Mouse (Mus musculus) spleen, adult 12 weeks (tissue): ENCODE results near the gene Akt1.

Experiments
- DNase-seq: peaks from one replicate; pipeline ENCODE4 v3.0.0; 2022; ENCODE audit warnings: low spot score

The Akt1 gene

GRCm38 (mm10) chr12:112660576-112661326, 13.9 kb downstream of the Akt1 start:
- DNase-seq, result no peak

DNA sequence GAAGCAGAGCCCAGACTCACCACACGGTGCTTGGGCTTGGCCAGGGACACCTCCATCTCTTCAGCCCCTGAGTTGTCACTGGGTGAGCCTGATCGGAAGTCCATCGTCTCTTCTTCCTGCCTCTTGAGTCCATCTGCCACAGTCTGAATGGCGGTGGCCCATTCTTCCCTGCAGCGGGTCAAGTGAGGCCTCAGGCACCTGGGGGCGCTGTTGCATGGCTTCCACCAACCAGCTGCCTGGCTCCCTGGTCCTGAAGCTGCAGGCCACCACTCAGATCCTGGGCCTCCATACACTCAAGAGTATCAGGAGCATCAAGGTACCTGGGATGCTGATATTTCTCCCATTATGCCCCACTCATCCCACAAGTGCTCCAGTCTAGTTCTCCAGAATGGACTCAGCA, 15.6 kb downstream of the Akt1 start:
- no peak for DNase-seq

DNA sequence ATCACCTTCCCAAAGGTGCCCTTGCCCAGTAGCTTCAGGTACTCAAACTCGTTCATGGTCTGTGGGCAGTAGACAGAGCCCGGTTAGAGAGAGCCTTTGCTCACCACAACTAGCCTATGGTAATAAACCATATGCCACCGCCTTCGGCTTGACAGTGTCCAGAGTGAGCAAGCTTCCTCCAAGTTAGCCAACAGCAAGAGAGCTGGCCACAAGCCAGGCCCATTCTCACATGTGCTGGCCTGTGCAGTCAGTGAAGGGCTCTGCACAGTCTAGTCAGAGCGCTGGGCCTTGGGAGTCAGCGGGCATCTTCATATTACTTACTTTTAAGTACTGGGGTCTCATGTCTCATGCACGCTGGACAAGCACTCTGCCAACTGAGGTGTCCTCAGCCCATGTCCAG, 16.1 kb downstream of the Akt1 start:
- DNase-seq, result no peak

DNA sequence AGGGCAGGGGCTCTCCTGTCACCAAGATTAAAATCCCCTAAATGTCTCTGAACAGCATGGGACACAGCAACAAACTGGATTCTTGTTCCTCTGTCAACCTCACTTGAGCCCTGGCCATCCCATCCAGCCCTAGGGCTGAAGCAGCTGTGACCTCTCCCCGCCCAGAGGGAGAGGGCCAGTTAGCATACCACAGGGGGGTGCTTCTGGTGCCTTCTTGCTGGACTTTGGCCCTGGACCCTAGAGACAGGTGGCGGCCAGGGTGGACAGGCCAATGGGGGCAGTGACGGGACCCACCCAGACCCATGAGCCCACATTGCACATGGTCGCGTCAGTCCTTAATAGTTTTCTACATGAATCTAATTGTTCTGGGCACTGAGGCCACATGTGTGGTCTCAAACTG, 20.6 kb downstream of the Akt1 start:
- DNase-seq, result no peak

DNA sequence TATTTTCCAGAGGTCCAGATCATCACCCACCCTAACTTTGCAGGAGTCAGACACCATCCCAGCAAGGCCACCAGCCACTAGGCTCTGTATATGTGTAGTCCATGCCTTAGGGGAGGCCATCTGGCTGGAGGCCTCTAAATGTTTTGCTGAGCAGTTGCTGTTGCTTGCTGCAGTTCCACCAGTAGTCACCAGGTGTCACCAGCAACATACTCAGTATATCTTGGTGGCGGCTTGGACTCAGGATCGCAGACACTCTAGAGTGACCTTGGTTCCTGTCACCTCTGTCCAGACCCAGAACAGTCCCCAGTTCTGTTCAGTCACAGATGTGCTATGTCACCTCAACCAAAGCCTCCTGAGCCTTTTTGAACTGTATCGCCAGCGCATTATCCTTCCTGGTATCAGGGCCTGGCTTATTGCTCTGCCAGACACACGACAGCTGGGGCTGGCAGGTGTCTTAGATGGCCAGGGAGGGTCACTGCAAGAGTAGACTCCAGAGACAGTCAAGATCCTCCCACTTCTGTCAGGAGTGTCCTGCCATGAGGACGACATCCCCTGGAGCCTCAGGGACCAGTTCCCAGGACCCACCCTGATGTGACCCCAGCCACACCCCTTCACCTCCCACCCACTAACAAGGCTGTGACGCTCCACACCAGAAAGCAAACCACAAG, 21.4 kb downstream of the Akt1 start:
- DNase-seq, result peak; percentile 65

- no peak for DNase-seq
These were observed 22.8 kb downstream of the Akt1 start for GRCm38 (mm10) chr12:112651778-112652439.

DNA sequence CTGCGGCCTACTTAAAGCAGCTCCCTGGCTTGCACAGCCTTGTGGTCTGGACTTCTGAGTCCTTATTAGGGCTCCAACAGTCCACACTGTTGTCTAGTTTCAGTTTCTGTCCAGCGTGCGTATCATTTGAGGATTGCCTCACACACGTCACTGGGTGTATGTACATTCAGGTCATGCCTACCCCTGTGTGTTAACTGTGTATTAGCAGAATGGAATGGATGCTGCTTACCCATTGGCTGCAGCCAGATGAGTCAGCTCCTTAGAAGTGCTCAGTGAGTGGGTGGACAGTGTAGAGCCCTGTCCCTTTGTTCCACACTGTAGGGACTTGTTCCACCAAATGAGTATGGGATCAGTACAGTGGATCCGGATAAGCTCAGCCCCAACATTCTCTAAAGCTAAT, 26.6 kb downstream of the Akt1 start:
- no peak for DNase-seq

DNA sequence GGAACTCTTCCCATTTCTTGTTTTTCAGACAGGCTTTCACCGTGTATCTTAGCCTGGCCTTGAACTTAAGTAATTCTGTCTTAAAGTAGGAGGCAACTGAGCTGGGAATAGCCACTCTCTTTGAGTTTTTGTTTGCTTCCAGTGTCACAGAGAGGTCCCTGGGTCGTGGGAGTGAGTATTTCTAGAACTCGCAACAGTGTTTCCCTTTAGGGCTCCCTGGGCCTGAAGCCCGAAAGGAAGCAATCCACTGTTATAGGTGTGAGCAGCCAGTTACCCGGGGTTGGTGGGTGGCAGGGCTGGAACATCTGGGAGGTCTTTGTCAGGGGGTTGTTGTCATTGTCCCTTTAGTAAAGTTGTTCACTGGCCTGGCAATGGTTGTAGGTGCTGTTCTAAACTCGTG, 28.5 kb downstream of the Akt1 start:
- no peak for DNase-seq

- DNase-seq, result no peak
These were observed 29.7 kb downstream of the Akt1 start for GRCm38 (mm10) chr12:112644855-112645506.

GRCm38 (mm10) chr12:112644180-112644854, 30.4 kb downstream of the Akt1 start, which contains the start of gene Siva1:
TSS of gene Siva1 (plus strand) at chr12:112644679.
- peak; percentile 95 for DNase-seq

- no peak for DNase-seq
These were observed 31.6 kb downstream of the Akt1 start for GRCm38 (mm10) chr12:112643126-112643525.

- no peak for DNase-seq
These were observed 35.2 kb downstream of the Akt1 start for GRCm38 (mm10) chr12:112639526-112639925.

GRCm38 (mm10) chr12:112633686-112634085, 41.0 kb downstream of the Akt1 start:
- no peak for DNase-seq

DNA sequence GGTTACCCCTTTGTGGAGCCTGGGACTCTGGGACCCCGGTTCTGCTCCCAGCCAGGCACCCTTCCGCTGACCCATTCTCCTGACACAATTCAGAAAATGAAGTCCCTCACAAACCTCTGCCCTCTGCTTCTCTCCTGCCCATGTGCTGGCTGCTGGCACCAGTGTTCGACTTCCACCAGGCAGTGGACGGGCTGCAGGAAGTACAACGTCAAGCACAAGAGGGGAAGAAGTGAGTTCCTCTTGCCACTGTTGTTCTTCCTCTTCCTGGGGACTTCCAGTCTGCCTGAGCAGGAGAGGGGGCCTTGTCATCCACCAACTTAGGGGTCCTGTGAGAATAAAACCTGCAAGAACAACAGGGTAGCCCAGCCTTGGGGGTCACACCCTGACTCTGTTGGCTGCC, 41.8 kb downstream of the Akt1 start:
- DNase-seq, result no peak

DNA sequence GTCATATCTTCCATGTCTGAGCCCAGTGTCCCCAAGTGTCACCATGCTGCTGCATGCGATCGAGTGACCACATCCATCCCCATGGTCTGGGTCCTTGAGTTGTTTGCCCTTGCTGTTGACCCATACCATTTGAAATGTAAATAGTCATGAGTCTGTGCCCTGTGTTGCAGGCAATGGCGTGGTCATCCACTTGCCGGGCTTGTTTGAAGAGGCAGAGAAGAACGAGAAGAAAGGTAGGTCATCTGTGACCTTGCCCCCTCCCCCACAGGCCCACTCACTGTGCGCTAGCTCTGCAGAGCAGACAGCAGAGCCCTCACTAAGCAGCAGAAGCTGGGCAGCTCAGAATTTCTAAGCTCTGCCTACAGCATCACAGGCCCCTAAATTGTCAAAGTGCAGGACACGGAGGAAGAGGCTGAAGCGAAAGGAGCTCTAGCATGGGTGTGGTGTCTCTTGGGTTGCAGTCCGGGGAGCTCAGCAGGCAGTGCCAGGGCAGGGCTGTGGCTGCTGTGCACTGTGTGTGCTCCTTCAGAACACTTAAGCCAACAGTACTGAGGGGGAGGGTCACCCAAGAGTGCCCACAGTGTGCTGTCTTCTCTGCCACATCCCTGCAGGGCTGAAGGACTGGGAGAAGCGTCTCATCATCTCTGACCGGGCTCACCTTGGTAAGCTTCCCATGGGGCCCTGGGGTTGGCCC, 42.5 kb downstream of the Akt1 start:
- no peak for DNase-seq

DNA sequence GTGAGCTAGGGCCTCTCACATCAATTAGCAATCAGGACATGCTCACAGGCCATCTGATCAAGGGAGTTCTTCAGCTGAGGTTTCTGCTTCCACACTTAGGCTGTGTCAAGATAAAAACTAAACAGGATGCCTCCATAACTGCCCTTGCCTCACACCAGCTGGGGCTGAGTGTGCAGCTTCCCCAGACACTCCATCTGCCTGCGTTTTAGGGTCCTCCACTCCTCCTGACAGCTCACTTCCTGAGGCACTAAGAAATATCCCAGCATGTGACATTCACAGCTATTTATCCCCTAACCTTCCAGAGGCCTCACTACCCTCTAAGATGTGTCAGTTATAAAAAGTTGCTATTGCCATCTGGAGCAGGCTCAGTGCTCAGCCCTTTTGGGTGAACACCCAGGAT, 43.2 kb downstream of the Akt1 start:
- DNase-seq, result no peak

- DNase-seq, result no peak
These were observed 43.9 kb downstream of the Akt1 start for GRCm38 (mm10) chr12:112630796-112631195.

GRCm38 (mm10) chr12:112630029-112630428, 44.7 kb downstream of the Akt1 start:
- DNase-seq, result no peak

- DNase-seq, result no peak
These were observed 45.6 kb downstream of the Akt1 start for GRCm38 (mm10) chr12:112628928-112629721.

GRCm38 (mm10) chr12:112628197-112628596, 46.5 kb downstream of the Akt1 start:
- no peak for DNase-seq
